Mouse (Mus musculus) MEL (cell line): ENCODE results near the gene Macrod1. TPM values are rescaled to one million over a fixed set of nuclear protein-coding genes. Genes with fewer than 3 reads are reported as not detected.

ENCODE experiments used
- DNase-seq: peaks from one replicate; pipeline ENCODE4 v3.0.0; 2011; ENCODE audit warnings: low read depth, low spot score
- H3K27ac ChIP-seq: 2 replicates; pipeline ENCODE4 v1.5.1; 2012; ENCODE audit warnings: low read depth, mild to moderate bottlenecking, control low read depth, low read length, moderate library complexity; ENCODE audit not compliant: control insufficient read depth
- H3K27me3 ChIP-seq, 2 experiments: fragments of 150-350 bp in 1 of 2; sonication (generic) in 1 of 2; 2 replicates each; pipeline ENCODE4 v1.6.1; 2012; ENCODE audit warnings: low read length in 2 of 2, mild to moderate bottlenecking in 2 of 2, improper control_type of control experiment in 1 of 2, moderate library complexity in 1 of 2; ENCODE audit not compliant: insufficient read depth in 2 of 2, control insufficient read depth in 1 of 2
- H3K36me3 ChIP-seq, 2 experiments: 2 replicates each; pipeline ENCODE4 v1.6.1; 2012 to 2014; ENCODE audit warnings: low read length in 2 of 2, improper control_type of control experiment in 1 of 2, inconsistent platforms in 1 of 2, mild to moderate bottlenecking in 1 of 2; ENCODE audit not compliant: insufficient read depth in 2 of 2, control insufficient read depth in 1 of 2
- H3K4me1 ChIP-seq, 2 experiments: fragments of 150-350 bp in 1 of 2; sonication (generic) in 1 of 2; 2 replicates each; pipeline ENCODE4 v1.6.1; 2012; ENCODE audit warnings: low read length in 2 of 2, improper control_type of control experiment in 1 of 2, mild to moderate bottlenecking in 1 of 2; ENCODE audit not compliant: insufficient read depth in 2 of 2, control insufficient read depth in 1 of 2
- H3K4me3 ChIP-seq, 2 experiments: fragments of 150-350 bp in 1 of 2; sonication (generic) in 1 of 2; 2 replicates each; pipeline ENCODE4 v1.5.1; 2012; ENCODE audit warnings: low read depth in 2 of 2, low read length in 2 of 2, mild to moderate bottlenecking in 2 of 2, moderate library complexity in 2 of 2, control low read depth in 1 of 2, improper control_type of control experiment in 1 of 2; ENCODE audit not compliant: control insufficient read depth in 1 of 2, insufficient read depth in 1 of 2
- H3K79me2 ChIP-seq: 2 replicates; pipeline ENCODE4 v1.6.1; 2012; ENCODE audit warnings: mild to moderate bottlenecking, low read length, moderate library complexity; ENCODE audit not compliant: control insufficient read depth, poor library complexity, insufficient read depth
- H3K9ac ChIP-seq: 2 replicates; pipeline ENCODE4 v1.6.1; 2012; ENCODE audit warnings: low read depth, mild to moderate bottlenecking, control low read depth, low read length, moderate library complexity; ENCODE audit not compliant: control insufficient read depth, poor library complexity, severe bottlenecking
- H3K9me3 ChIP-seq: fragments of 150-350 bp; sonication (generic); replicated peaks from 2 replicates; pipeline ENCODE4 v1.6.1; 2012; ENCODE audit warnings: mild to moderate bottlenecking, low read length, improper control_type of control experiment, moderate library complexity; ENCODE audit not compliant: insufficient read depth
- CTCF ChIP-seq, 3 experiments: IDR thresholded peaks in 2 of 3; conservative IDR thresholded peaks in 1 of 3; 2 replicates each; pipeline ENCODE4 v1.5.1; 2011 to 2012; ENCODE audit warnings: low read length in 3 of 3, low read depth in 2 of 3, mild to moderate bottlenecking in 2 of 3, improper control_type of control experiment in 1 of 3, inconsistent platforms in 1 of 3, mixed read lengths in 1 of 3, moderate library complexity in 1 of 3; ENCODE audit not compliant: control insufficient read depth in 1 of 3, insufficient read depth in 1 of 3, poor library complexity in 1 of 3, severe bottlenecking in 1 of 3
- EP300 ChIP-seq, 2 experiments: IDR thresholded peaks; 2 replicates each; pipeline ENCODE4 v1.6.1; 2011; ENCODE audit warnings: improper control_type of control experiment in 2 of 2, low read length in 2 of 2, low read depth in 1 of 2, mild to moderate bottlenecking in 1 of 2
- ETS1 ChIP-seq: IDR thresholded peaks from 2 replicates; pipeline ENCODE4 v1.6.1; 2012; ENCODE audit warnings: low read depth, mild to moderate bottlenecking, inconsistent platforms, low read length, improper control_type of control experiment, moderate library complexity
- JUND ChIP-seq: IDR thresholded peaks from 2 replicates; pipeline ENCODE4 v1.6.1; 2011; ENCODE audit warnings: low read depth, mild to moderate bottlenecking, improper control_type of control experiment, low read length
- MAFK ChIP-seq: IDR thresholded peaks from 2 replicates; pipeline ENCODE4 v1.6.1; 2011; ENCODE audit warnings: low read depth, mild to moderate bottlenecking, low read length, improper control_type of control experiment, borderline replicate concordance
- MEF2A ChIP-seq: IDR thresholded peaks from 2 replicates; pipeline ENCODE4 v1.6.1; 2014; ENCODE audit warnings: low read depth, mild to moderate bottlenecking, inconsistent platforms, low read length, improper control_type of control experiment; ENCODE audit not compliant: poor library complexity, insufficient replicate concordance, severe bottlenecking; ENCODE audit errors: extremely low read depth
- MXI1 ChIP-seq: IDR thresholded peaks from 2 replicates; pipeline ENCODE4 v1.6.1; 2011; ENCODE audit warnings: mild to moderate bottlenecking, low read depth, low read length, improper control_type of control experiment
- POLR2AphosphoS5 ChIP-seq: IDR thresholded peaks from 2 replicates; pipeline ENCODE4 v1.6.1; 2012; ENCODE audit warnings: low read depth, borderline replicate concordance, mild to moderate bottlenecking, inconsistent platforms, low read length, moderate library complexity, mixed read lengths
- RAD21 ChIP-seq: IDR thresholded peaks from 2 replicates; pipeline ENCODE4 v1.6.1; 2011; ENCODE audit warnings: mild to moderate bottlenecking, low read depth, low read length, improper control_type of control experiment
- RCOR1 ChIP-seq: IDR thresholded peaks from 2 replicates; pipeline ENCODE4 v1.6.1; 2012; ENCODE audit warnings: low read depth, mild to moderate bottlenecking, inconsistent platforms, low read length, improper control_type of control experiment
- TAL1 ChIP-seq: IDR thresholded peaks from 2 replicates; pipeline ENCODE4 v1.6.1; 2012; ENCODE audit warnings: mild to moderate bottlenecking, inconsistent platforms, low read length, moderate library complexity, mixed read lengths
- TBP ChIP-seq: IDR thresholded peaks from 2 replicates; pipeline ENCODE4 v1.8.0; 2011; ENCODE audit warnings: low read depth, low read length, improper control_type of control experiment
- ZC3H11A ChIP-seq: IDR thresholded peaks from 2 replicates; pipeline ENCODE4 v1.6.1; 2012; ENCODE audit warnings: low read depth, mild to moderate bottlenecking, inconsistent platforms, low read length, improper control_type of control experiment
- polyA plus RNA-seq, 2 experiments: library from polyadenylated mRNA; stranded (reverse) in 1 of 2; unstranded in 1 of 2; fragments of >175 nt in 1 of 2; fragments of >200 nt in 1 of 2; gene quantifications; 2 replicates each; pipeline versions ENCODE4 v1.2.1 to v1.2.4; 2012; ENCODE audit warnings: low replicate concordance in 2 of 2, low read depth in 1 of 2; ENCODE audit not compliant: insufficient read length in 2 of 2, insufficient read depth in 1 of 2, missing spikeins in 1 of 2
- total RNA-seq: library from RNA; depleted of rRNA; stranded (reverse); fragments of 300-350 nt; gene quantifications from 2 replicates; pipeline ENCODE4 v1.2.3, GENCODE M21; 2012

Gene Macrod1
- total and polyA plus RNA-seq, 3 experiments = 4.5 to 15.7 TPM; not detected in 1

DNA sequence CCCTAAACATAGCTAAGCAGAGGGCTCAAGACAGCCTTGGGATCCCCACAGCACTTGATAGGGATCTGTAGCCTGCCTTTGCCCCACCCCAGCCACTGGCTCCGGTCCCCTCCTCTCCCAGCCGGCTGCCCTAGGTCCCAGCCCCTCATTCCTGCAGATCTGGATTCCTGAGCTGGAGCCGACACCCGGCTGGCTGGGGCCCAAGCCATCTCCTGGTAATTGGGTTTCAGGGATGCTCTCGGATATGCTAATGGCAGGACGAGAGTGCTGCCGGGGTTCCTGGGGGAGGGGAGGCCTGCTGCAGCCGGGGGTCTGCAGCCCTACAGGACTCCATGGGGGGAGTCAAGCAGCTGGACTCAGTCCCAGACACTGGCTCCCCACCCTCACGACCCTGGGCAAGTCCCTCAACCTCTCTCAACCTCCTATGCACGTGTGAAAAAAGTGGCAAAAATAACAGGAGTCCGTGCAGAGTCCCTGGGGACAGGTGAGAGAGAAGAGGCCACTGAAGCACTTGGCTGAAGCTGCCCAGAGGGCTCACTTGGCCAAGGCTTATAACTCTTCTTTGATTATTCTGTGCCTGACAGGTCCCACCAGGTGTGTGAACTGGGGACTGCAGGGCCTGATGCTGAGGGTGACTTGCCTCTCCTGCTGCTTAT, 119.6 kb downstream of the Macrod1 start:
- H3K36me3 ChIP-seq = no peaks in the 10 kb centered on the region
- H3K27me3 ChIP-seq = no peaks in the 10 kb centered on the region
- no peak overlapping the region for H3K9ac ChIP-seq
- no peaks in the 10 kb centered on the region for H3K79me2 ChIP-seq
- no peaks in the 10 kb centered on the region for H3K9me3 ChIP-seq
- H3K4me1 ChIP-seq = peaks cover 1 to 3% of the 10 kb centered on the region in 2 experiments; a peak in 3 of 4 replicates
- no peak for DNase-seq
- no peak for TF ChIP-seq ZC3H11A
- TF ChIP-seq MAFK = no peak
- TF ChIP-seq RAD21 = no peak
- no peak for TF ChIP-seq EP300 (IDR thresholded peaks at IDR 0.05; ENCODE audit: low read depth in 1 of 2, low read length in 2 of 2)
- TF ChIP-seq TBP = no peak
- TF ChIP-seq, all 39 proteins: peak for 0
- no peak overlapping the region for H3K4me3 ChIP-seq
- no peak overlapping the region for H3K27ac ChIP-seq

DNA sequence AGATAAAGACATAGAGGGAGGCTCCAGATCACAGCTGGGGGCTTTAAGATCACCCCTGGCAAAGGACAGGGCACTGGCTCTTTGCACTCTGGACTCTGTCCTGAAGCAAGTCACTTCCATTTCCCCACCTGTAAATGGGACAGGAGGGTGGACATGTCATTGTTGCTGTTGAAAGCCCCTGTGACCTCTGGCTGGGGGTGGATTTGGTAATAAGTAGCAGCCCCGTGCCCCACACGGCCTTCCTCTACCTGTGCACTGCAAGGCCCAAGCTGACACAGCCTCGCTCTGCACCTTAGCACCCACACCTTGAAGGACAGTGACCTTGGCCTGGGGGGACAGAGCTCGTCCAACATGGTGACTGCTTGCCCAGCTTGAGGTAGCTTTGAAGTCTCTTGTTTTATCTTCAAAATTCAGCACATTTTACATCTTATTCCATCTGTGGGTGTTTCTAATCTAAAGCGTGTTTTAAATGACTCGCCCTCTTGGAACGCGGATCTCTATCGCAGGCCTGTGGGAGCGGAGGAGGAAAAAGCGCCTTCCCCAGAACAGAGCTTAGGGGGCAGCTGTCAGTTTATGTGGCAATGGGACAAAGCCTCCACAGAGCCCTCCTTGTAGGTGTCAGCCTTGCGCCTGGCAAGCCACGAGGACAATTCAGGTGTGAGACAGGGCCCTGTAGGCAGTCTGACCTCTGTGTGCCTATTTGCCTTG, 121.3 kb downstream of the Macrod1 start:
- Histone ChIP-seq H3K79me2 (no peaks in the 10 kb centered on the region), H3K9ac (no peak overlapping the region), H3K36me3 (no peaks in the 10 kb centered on the region), H3K4me1 (no peaks in the 10 kb centered on the region), H3K27me3 (no peaks in the 10 kb centered on the region), H3K27ac (no peak overlapping the region), H3K4me3 (no peak overlapping the region), H3K9me3 (no peaks in the 10 kb centered on the region)
- TF ChIP-seq POLR2AphosphoS5 = no peak
- DNase-seq = no peak

DNA sequence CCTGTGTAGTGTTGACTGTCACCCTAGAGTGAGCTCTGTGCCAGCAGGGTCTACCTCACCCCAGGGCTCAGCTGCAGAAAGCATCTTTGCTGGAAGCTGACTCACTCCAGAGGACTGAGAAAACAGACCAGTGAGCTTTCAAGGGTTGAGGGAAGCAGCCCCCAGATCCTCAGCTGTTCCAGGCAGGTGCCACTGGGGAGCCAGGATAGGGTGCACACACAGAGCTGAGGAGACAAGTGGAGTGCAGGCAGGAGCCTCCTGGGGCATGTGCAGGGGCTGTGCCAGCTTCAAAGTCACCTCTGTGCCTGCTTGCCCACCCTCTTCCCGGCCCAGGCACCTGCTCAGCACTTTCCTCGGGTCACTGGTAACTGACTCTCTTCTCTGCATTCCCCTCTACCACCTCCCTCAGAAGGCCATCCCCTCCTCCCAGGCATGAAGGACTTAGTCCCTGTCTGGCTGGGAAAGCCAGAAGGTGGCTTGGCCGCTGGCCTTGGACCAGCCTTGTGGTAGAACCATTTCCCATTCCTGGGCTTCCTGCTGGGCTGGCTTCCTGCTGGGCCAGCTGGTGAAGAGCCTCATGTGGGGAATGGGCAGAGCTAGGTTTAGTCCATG, 122.3 kb downstream of the Macrod1 start:
- Histone ChIP-seq H3K36me3 (no peaks in the 10 kb centered on the region), H3K27me3 (no peaks in the 10 kb centered on the region), H3K4me3 (no peak overlapping the region), H3K27ac (no peak overlapping the region), H3K79me2 (no peaks in the 10 kb centered on the region), H3K9me3 (no peaks in the 10 kb centered on the region), H3K9ac (no peak overlapping the region), H3K4me1 (no peaks in the 10 kb centered on the region)
- no peak for DNase-seq
- no peak for TF ChIP-seq MXI1
- TF ChIP-seq ETS1 = no peak
- TF ChIP-seq JUND = no peak
- TF ChIP-seq RCOR1 = no peak
- no peak for TF ChIP-seq RAD21
- TF ChIP-seq MEF2A = no peak
- TF ChIP-seq TBP = no peak
- no peak for TF ChIP-seq TAL1
- no peak for TF ChIP-seq CTCF (IDR thresholded peaks at IDR 0.05 in 2 of 3, conservative IDR thresholded peaks at IDR 0.05 in 1 of 3; ENCODE audit: control insufficient read depth in 1 of 3, insufficient read depth in 1 of 3, low read depth in 2 of 3, low read length in 3 of 3, poor library complexity in 1 of 3, severe bottlenecking in 1 of 3)
